Comparison of ENCODE assay signal across 18 mouse cellular contexts in the genomic region with DNA sequence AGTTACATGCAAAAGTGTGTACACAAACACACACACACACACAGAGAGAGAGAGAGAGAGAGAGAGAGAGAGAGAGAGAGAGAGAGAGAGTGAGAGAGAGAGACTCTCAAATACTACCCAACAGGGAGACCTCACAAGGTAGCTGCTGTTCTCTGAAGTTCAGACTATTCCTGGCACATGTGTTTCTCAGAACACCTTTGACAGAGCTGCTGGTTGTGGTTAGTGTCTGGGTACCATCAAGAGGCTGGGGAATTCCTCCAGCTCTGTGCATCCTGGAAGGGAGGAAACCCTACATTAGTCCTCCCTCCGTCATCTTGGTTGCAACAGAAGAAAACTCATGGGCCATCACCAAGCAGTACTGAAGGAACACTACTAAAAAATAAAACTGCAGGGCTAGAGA. TPM values are rescaled to one million over a fixed set of nuclear protein-coding genes. Genes with fewer than 3 reads are reported as not detected.
DNase-seq lines count a peak whose midpoint lies in the region; ATAC-seq and TF ChIP-seq lines count a peak whose summit lies in the region.
"Had no signal": no experiment of that assay in that cellular context is flagged by ENCODE, and none has a peak within 500 bp of the region (broad histone marks: within the 10 kb centered on the region; RNA-seq: fewer than 3 reads in every experiment).

No protein-coding gene starts in this region.

- no peak for DNase-seq in gastrocnemius, adult 2 months
- DNase-seq in gastrocnemius, postnatal 25 days = no peak
- no peak for DNase-seq in lung, postnatal 10 days
- DNase-seq in thymus, postnatal 25 days = peak; percentile 17
- DNase-seq in thymus, postnatal 4 days = no peak
- DNase-seq in spleen, postnatal 4 days (ENCODE audit: low spot score in 2 of 2) = no peak
- DNase-seq: cerebellum, adult 9-11 months; heart, adult 11 months; heart, postnatal 36 days; kidney, adult 8-10 months; kidney, postnatal 25 days; liver, embryonic 13.5 days; spleen, adult 18-20 months had no signal

- H3K4me2 ChIP-seq in lung, embryonic 16.5 days (ENCODE audit: low read depth, low read length) = no peak overlapping the region
- no peak overlapping the region for H3K4me2 ChIP-seq in intestine, postnatal 0 days (replicated peaks; ENCODE audit: low read depth)
- H3K4me2 ChIP-seq: liver, embryonic 13.5 days; neural tube, embryonic 12.5 days had no signal

- intact Hi-C loops in gastrocnemius, adult 2 months (cut with DNase I) = no loop called here

- H3K4me1 ChIP-seq in lung, embryonic 16.5 days (replicated peaks; ENCODE audit: control insufficient read depth, insufficient read depth, low read length) = peaks cover 73% of the 10 kb centered on the region
- H3K4me1 ChIP-seq in intestine, postnatal 0 days (replicated peaks; ENCODE audit: control insufficient read depth, insufficient read depth, low read length) = peaks cover 25% of the 10 kb centered on the region

- H3K27me3 ChIP-seq in lung, embryonic 16.5 days (ENCODE audit: control insufficient read depth, insufficient read depth, low read depth, low read length) = no peaks in the 10 kb centered on the region
- H3K27me3 ChIP-seq in intestine, postnatal 0 days (replicated peaks; ENCODE audit: control insufficient read depth, insufficient read depth, low read length) = no peaks in the 10 kb centered on the region
- H3K27me3 ChIP-seq: liver, embryonic 13.5 days; neural tube, embryonic 12.5 days had no signal

- no peaks in the 10 kb centered on the region for H3K9me3 ChIP-seq in lung, embryonic 16.5 days (ENCODE audit: control insufficient read depth, low read length)
- no peaks in the 10 kb centered on the region for H3K9me3 ChIP-seq in intestine, postnatal 0 days (ENCODE audit: control insufficient read depth)
- H3K9me3 ChIP-seq: liver, embryonic 13.5 days had no signal

- H3K36me3 ChIP-seq in lung, embryonic 16.5 days (ENCODE audit: control insufficient read depth, insufficient read depth, low read length) = no peaks in the 10 kb centered on the region
- no peaks in the 10 kb centered on the region for H3K36me3 ChIP-seq in intestine, postnatal 0 days (ENCODE audit: control insufficient read depth, insufficient read depth)
- H3K36me3 ChIP-seq: liver, embryonic 13.5 days; neural tube, embryonic 12.5 days had no signal

- no peak for TF ChIP-seq CTCF in gastrocnemius, adult 2 months (IDR thresholded peaks at IDR 0.05)
- TF ChIP-seq CTCF in intestine, postnatal 0 days (IDR thresholded peaks at IDR 0.05; ENCODE audit: low read depth) = no peak

- no peak overlapping the region for H3K9ac ChIP-seq in lung, embryonic 16.5 days (ENCODE audit: low read length)
- H3K9ac ChIP-seq in intestine, postnatal 0 days (ENCODE audit: low read depth, low read length) = no peak overlapping the region
- H3K9ac ChIP-seq: liver, embryonic 13.5 days; neural tube, embryonic 12.5 days had no signal

- no peak overlapping the region for H3K4me3 ChIP-seq in gastrocnemius, adult 2 months
- no peak overlapping the region for H3K4me3 ChIP-seq in lung, embryonic 16.5 days (ENCODE audit: low read length)
- no peak overlapping the region for H3K4me3 ChIP-seq in intestine, postnatal 0 days (ENCODE audit: low read depth, low read length)
- H3K4me3 ChIP-seq: liver, embryonic 13.5 days; neural tube, embryonic 12.5 days had no signal

- ATAC-seq in lung, embryonic 16.5 days (ENCODE audit: low read depth) = no peak
- no peak for ATAC-seq in intestine, postnatal 0 days
- ATAC-seq: forebrain, embryonic 14.5 days; hindbrain, postnatal 0 days had no signal

- 85% methylated on average over 1 of the region's 1 CpGs for WGBS in lung, embryonic 16.5 days
- WGBS in intestine, postnatal 0 days = 71% methylated on average over 1 of the region's 1 CpGs

- peak overlapping the region; percentile 46; the same call in 1 of the 2 replicates for H3K27ac ChIP-seq in gastrocnemius, adult 2 months
- H3K27ac ChIP-seq in lung, embryonic 16.5 days (ENCODE audit: low read length) = peak overlapping the region; percentile 86
- H3K27ac ChIP-seq in intestine, postnatal 0 days (ENCODE audit: low read depth, low read length) = no peak overlapping the region
- H3K27ac ChIP-seq: hindbrain, postnatal 0 days; liver, embryonic 13.5 days; neural tube, embryonic 12.5 days had no signal

RNA-seq across cellular contexts. Expression of a gene that starts 16.9 kb away (rescaled TPM):
- 100 to 1,000 TPM; 203 to 251 TPM for total RNA-seq in gastrocnemius, adult 2 months (2021)
- 100 to 1,000 TPM; 193 to 219 TPM for total RNA-seq in gastrocnemius, postnatal 25 days (2021)
- polyA plus RNA-seq in lung, embryonic 16.5 days (2015; fragmentation: Nextera tagmentation; extraction: Ambion mirVana) = 28.7 and 41.3 TPM in 2 replicates
- polyA plus RNA-seq in intestine, postnatal 0 days (2015; fragmentation: Nextera tagmentation; extraction: Ambion mirVana) = 34.9 and 35.9 TPM in 2 replicates

RNA-seq across cellular contexts. Expression of a gene that starts 57.5 kb away (rescaled TPM):
- not detected for total RNA-seq in gastrocnemius, adult 2 months (2021)
- not detected for total RNA-seq in gastrocnemius, postnatal 25 days (2021)
- 4.4 and 4.5 TPM in 2 replicates for polyA plus RNA-seq in lung, embryonic 16.5 days (2015; fragmentation: Nextera tagmentation; extraction: Ambion mirVana)
- 0.54 and 0.80 TPM in 2 replicates for polyA plus RNA-seq in intestine, postnatal 0 days (2015; fragmentation: Nextera tagmentation; extraction: Ambion mirVana)
